Mouse (Mus musculus): ENCODE data around the gene Klhdc2. TPM values are rescaled to one million over a fixed set of nuclear protein-coding genes. Genes with fewer than 3 reads are reported as not detected.

Klhdc2 gene
- total RNA-seq, 2 experiments from 2014 or later: 132 to 134 TPM

- DNase-seq (ENCODE audit: low spot score in 2 of 2): no peak
These were observed 3.4 kb downstream of the Klhdc2 start for GRCm38 (mm10) chr12:69299831-69300230.

- no peak for DNase-seq (ENCODE audit: low spot score in 2 of 2)
These were observed 3.9 kb downstream of the Klhdc2 start for GRCm38 (mm10) chr12:69300391-69300790.

- no peak for DNase-seq (ENCODE audit: low spot score in 2 of 2)
These were observed 5.7 kb downstream of the Klhdc2 start for GRCm38 (mm10) chr12:69302171-69302570.

- DNase-seq (ENCODE audit: low spot score in 2 of 2): no peak
These were observed 7.6 kb downstream of the Klhdc2 start for GRCm38 (mm10) chr12:69304051-69304450.

GRCm38 (mm10) chr12:69306333-69306732, 9.9 kb downstream of the Klhdc2 start:
- no peak for DNase-seq (ENCODE audit: low spot score in 2 of 2)

- DNase-seq (ENCODE audit: low spot score in 2 of 2): no peak
These were observed 13.2 kb downstream of the Klhdc2 start for GRCm38 (mm10) chr12:69309659-69310058.

- no peak for DNase-seq (ENCODE audit: low spot score in 2 of 2)
These were observed 21.9 kb downstream of the Klhdc2 start for GRCm38 (mm10) chr12:69318431-69318830.

- DNase-seq (ENCODE audit: low spot score in 2 of 2): no peak
These were observed 34.7 kb downstream of the Klhdc2 start for GRCm38 (mm10) chr12:69331187-69331586.

- DNase-seq (ENCODE audit: low spot score in 2 of 2): no peak
These were observed 35.7 kb downstream of the Klhdc2 start for GRCm38 (mm10) chr12:69332147-69332546.

GRCm38 (mm10) chr12:69333547-69333946, 37.1 kb downstream of the Klhdc2 start:
- DNase-seq (ENCODE audit: low spot score in 2 of 2): peak in 1 of 2 experiments; percentile 24

- DNase-seq (ENCODE audit: low spot score in 2 of 2): no peak
These were observed 53.4 kb downstream of the Klhdc2 start for GRCm38 (mm10) chr12:69349928-69350327.

GRCm38 (mm10) chr12:69351685-69352084, 55.2 kb downstream of the Klhdc2 start:
- DNase-seq (ENCODE audit: low spot score in 2 of 2): no peak

GRCm38 (mm10) chr12:69356546-69357299, 60.2 kb downstream of the Klhdc2 start, which contains the start of gene Nemf:
Gene Nemf (minus strand): TSS chr12:69357165.
- DNase-seq (ENCODE audit: low spot score in 2 of 2): peak; percentile 76 to 85

GRCm38 (mm10) chr12:69357300-69357646, 60.8 kb downstream of the Klhdc2 start:
- DNase-seq (ENCODE audit: low spot score in 2 of 2): no peak

Other genes starting within 250 kb of the Klhdc2 start
- gene Rps29, start 137.5 kb upstream of the Klhdc2 start, total RNA-seq (2021): 1,000 to 10,000 TPM; 1,110 to 1,201 TPM
- under 1 TPM; 0.80 to 0.85 TPM for gene Lrr1, start 127.9 kb upstream of the Klhdc2 start, total RNA-seq (2021)
- 100 to 1,000 TPM; 243 to 248 TPM for gene Rpl36al, start 112.6 kb upstream of the Klhdc2 start, total RNA-seq (2021)
- gene Mgat2, start 112.5 kb upstream of the Klhdc2 start, total RNA-seq (2021): 10 to 100 TPM; 34.9 to 35.3 TPM
- 1 to 10 TPM; 4.0 to 6.5 TPM for gene Gm49383, start 99.6 kb upstream of the Klhdc2 start, total RNA-seq (2021)
- gene Dnaaf2, start 98.3 kb upstream of the Klhdc2 start, total RNA-seq (2021): 1 to 10 TPM; 2.5 to 2.6 TPM
- gene Gm49384, start 92.4 kb upstream of the Klhdc2 start, total RNA-seq (2021): 1 to 10 TPM; 6.5 TPM
- gene Pole2, start 68.5 kb upstream of the Klhdc2 start, total RNA-seq (2021): 1 to 10 TPM; 1.0 to 1.3 TPM
- 10 to 100 TPM; 14.2 to 16.2 TPM for gene Klhdc1, start 55.5 kb upstream of the Klhdc2 start, total RNA-seq (2021)
- 10 to 100 TPM; 44.7 to 52.6 TPM for gene Nemf, start 60.5 kb downstream of the Klhdc2 start, total RNA-seq (2021)
- gene Arf6, start 75.5 kb downstream of the Klhdc2 start, total RNA-seq (2021): 10 to 100 TPM; 64.8 to 69.0 TPM
- 1 to 10 TPM; 1.2 to 1.5 TPM for gene Gm9887, start 75.8 kb downstream of the Klhdc2 start, total RNA-seq (2021)

All from layer of hippocampus, postnatal 10 days (tissue).